Mouse (Mus musculus) liver, postnatal 0 days (tissue): Measurements from ENCODE around the gene Adipoq. TPM values are rescaled to one million over a fixed set of nuclear protein-coding genes. Genes with fewer than 3 reads are reported as not detected.

Experiments used
- ATAC-seq: fragments of 200-750 bp; cut with Nextera tagmentation; 2 replicates; pipeline ENCODE4 v1.8.0; 2017; ENCODE audit warnings: mild to moderate bottlenecking, moderate library complexity
- DNase-seq: peaks from one replicate; pipeline ENCODE4 v3.0.0-alpha.2; 2016
- H3K27ac ChIP-seq: fragments of 300-500 bp; sonication (generic); 2 replicates; pipeline ENCODE4 v1.5.1; 2014; ENCODE audit warnings: antibody characterized with exemption, moderate library complexity, mild to moderate bottlenecking, low read depth
- H3K27me3 ChIP-seq: fragments of 300-500 bp; sonication (generic); 2 replicates; pipeline ENCODE4 v1.6.1; 2014; ENCODE audit warnings: low read length, control low read depth, mixed read lengths; ENCODE audit not compliant: insufficient read depth
- H3K36me3 ChIP-seq: fragments of 300-500 bp; sonication (generic); replicated peaks from 2 replicates; pipeline ENCODE4 v1.6.1; 2014; ENCODE audit warnings: mild to moderate bottlenecking, control low read depth, low read length, moderate library complexity, mixed read lengths; ENCODE audit not compliant: insufficient read depth
- H3K4me1 ChIP-seq: fragments of 300-500 bp; sonication (generic); 2 replicates; pipeline ENCODE4 v1.6.1; 2014; ENCODE audit warnings: antibody characterized with exemption, mild to moderate bottlenecking, control low read depth; ENCODE audit not compliant: insufficient read depth
- H3K4me2 ChIP-seq: fragments of 300-500 bp; sonication (generic); 2 replicates; pipeline ENCODE4 v1.6.1; 2014; ENCODE audit warnings: low read depth, mild to moderate bottlenecking, low read length, moderate library complexity, mixed read lengths
- H3K4me3 ChIP-seq: fragments of 300-500 bp; sonication (generic); 2 replicates; pipeline ENCODE4 v1.5.1; 2014; ENCODE audit warnings: low read depth, low read length
- H3K9ac ChIP-seq: fragments of 300-500 bp; sonication (generic); replicated peaks from 2 replicates; pipeline ENCODE4 v1.6.1; 2014; ENCODE audit warnings: mild to moderate bottlenecking, moderate library complexity
- H3K9me3 ChIP-seq: fragments of 300-500 bp; sonication (generic); 2 replicates; pipeline ENCODE4 v1.6.1; 2016; ENCODE audit warnings: mild to moderate bottlenecking, control low read depth, low read length, mixed read lengths
- CTCF ChIP-seq: sonication (generic); IDR thresholded peaks from 2 replicates; pipeline ENCODE4 v1.5.1; 2016; ENCODE audit warnings: antibody characterized with exemption, low read depth
- EP300 ChIP-seq: IDR thresholded peaks from 2 replicates; pipeline ENCODE4 v1.6.1; 2016; ENCODE audit warnings: antibody characterized with exemption, low read depth, mild to moderate bottlenecking
- WGBS: fragments of 180-500 bp; shearing (Covaris S2); extraction: QIAGEN DNeasy Blood & Tissue Kit; methylation state at CpG from one replicate; pipeline ENCODE4 v1.1.7; 2014; ENCODE audit not compliant: insufficient replicate concordance; 5-methylcytosine and 5-hydroxymethylcytosine counted together
- polyA plus RNA-seq: library from polyadenylated mRNA; unstranded; fragments of >200 nt; fragmentation: Nextera tagmentation; extraction: Ambion mirVana; gene quantifications from 2 replicates; pipeline ENCODE4 v1.2.1, GENCODE M21; 2015

The Adipoq gene
- polyA plus RNA-seq, 1 experiment from 2014 or later, result not detected

DNA sequence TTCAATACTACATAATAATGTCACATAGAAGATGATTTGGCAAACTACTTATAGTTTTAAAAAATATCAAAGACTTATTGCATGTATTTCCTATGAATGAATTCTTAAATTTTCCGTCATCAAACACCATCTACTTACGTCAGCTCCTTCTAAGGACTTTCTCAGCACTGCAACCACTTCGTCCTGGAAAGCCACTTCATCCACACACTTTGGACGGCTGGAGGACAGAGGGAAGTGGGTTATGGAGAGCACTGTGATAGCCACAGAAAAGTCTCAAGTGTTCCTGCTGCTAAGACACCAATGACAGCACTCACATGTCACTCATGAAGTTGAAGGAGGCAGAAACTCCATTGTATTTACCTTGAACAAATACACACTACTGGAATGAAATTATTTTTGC lies 21.9 kb upstream of the Adipoq start:
- peaks cover 8% of the 10 kb centered on the region for H3K4me1 ChIP-seq
- peaks cover 31% of the 10 kb centered on the region for H3K36me3 ChIP-seq
- H3K27ac ChIP-seq, result no peak overlapping the region
- H3K27me3 ChIP-seq, result no peaks in the 10 kb centered on the region
- H3K9me3 ChIP-seq, result no peaks in the 10 kb centered on the region
- H3K9ac ChIP-seq, result no peak overlapping the region
- ATAC-seq (no peak), DNase-seq (no peak)
- TF ChIP-seq EP300 (no peak), CTCF (no peak)
- no peak overlapping the region for H3K4me2 ChIP-seq
- WGBS, result 84% methylated on average over 4 of the region's 4 CpGs
- no peak overlapping the region for H3K4me3 ChIP-seq

DNA sequence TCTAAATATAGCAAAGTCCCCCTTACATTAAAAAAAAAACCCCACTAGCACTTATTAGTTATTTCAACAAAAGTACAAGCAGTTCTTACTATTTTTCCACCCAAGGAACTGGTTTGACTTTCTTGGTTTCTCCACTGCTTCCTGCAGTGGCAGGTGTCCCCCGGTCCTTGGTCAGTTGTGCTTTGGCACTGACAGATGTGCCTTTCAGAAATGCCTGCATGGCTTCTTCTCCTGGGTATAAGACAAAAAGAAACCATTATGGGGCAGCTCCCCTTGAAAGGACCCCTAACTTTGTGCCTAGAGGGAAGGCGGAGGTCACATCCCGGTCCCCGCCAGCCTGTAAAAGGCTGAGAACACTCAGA lies 19.0 kb upstream of the Adipoq start:
- Histone ChIP-seq H3K9me3 (no peaks in the 10 kb centered on the region), H3K27me3 (no peaks in the 10 kb centered on the region), H3K4me1 (peaks cover 8% of the 10 kb centered on the region), H3K4me3 (peak overlapping the region; percentile 81), H3K27ac (peak overlapping the region; percentile 99), H3K9ac (peak overlapping the region; percentile 88), H3K4me2 (peak overlapping the region; percentile 87), H3K36me3 (peaks cover 18% of the 10 kb centered on the region)
- TF ChIP-seq CTCF (no peak), EP300 (no peak)
- 2% methylated on average over 4 of the region's 4 CpGs for WGBS
- DNase-seq, result no peak
- ATAC-seq, result peak; percentile 30

GRCm38 (mm10) chr16:23127673-23128375 lies 18.5 kb upstream of the Adipoq start, which contains the start of gene Rfc4:
Gene Rfc4 (minus strand): TSS chr16:23127737.
- Histone ChIP-seq H3K27ac (peak within 1 kb of the TSS; percentile 99), H3K27me3 (no peaks in the 10 kb centered on the region), H3K9me3 (no peaks in the 10 kb centered on the region), H3K36me3 (peaks cover 14% of the 10 kb centered on the region), H3K9ac (peak within 1 kb of the TSS; percentile 88), H3K4me1 (peaks cover 8% of the 10 kb centered on the region), H3K4me3 (peak within 1 kb of the TSS; percentile 81), H3K4me2 (peak within 1 kb of the TSS; percentile 87)
- DNase-seq (peak; percentile 94), ATAC-seq (peak; percentile 97)
- WGBS, result under 1% methylated on average over 51 of the region's 51 CpGs
- TF ChIP-seq EP300, result peak; percentile 63
- TF ChIP-seq CTCF, result peak; percentile 56

DNA sequence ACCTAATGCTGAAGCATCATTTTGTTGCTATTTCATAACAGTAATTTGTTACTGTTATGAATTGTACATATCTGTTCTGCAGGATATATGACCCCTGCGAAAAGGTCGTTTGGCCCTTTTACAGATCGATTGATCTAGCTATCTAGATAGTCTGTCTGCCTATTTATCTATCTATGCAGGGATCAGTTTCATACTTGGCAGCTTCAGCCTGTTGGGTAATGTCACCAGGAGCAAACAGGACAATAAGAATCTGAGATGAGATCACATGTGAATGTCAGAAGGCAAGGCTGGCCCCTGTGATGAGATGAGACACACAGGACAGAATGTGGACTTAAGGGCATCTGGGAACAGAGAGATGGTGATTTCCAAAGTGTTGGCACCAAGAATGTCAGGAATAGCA lies 16.0 kb upstream of the Adipoq start:
- Histone ChIP-seq H3K27ac (no peak overlapping the region), H3K4me2 (no peak overlapping the region), H3K9ac (no peak overlapping the region), H3K4me1 (peaks cover 8% of the 10 kb centered on the region), H3K9me3 (no peaks in the 10 kb centered on the region), H3K27me3 (no peaks in the 10 kb centered on the region), H3K4me3 (no peak overlapping the region), H3K36me3 (no peaks in the 10 kb centered on the region)
- no peak for TF ChIP-seq CTCF
- no peak for TF ChIP-seq EP300
- DNase-seq (no peak), ATAC-seq (no peak)
- WGBS, result 90% methylated on average over 3 of the region's 3 CpGs

DNA sequence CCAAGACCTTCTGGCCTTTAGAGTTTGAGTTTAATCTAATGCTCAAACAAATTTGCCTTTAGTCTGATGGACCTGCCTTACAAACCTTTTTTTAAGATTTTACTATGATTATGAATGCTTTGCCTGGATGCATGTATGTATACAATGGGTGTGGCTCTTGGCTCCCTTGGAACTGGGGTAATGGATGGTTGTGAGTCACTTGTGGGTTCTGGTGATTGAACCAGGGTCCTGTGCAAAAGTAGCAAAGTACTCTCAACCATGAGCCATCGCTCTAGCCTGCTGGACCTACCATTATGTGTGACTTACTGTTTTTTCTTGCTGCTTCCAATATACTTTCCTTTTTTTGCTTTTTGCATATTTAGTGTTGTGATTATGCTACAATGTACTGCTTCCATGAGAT lies 14.0 kb upstream of the Adipoq start:
- ATAC-seq, result no peak
- 79% methylated on average over 1 of the region's 1 CpGs for WGBS

DNA sequence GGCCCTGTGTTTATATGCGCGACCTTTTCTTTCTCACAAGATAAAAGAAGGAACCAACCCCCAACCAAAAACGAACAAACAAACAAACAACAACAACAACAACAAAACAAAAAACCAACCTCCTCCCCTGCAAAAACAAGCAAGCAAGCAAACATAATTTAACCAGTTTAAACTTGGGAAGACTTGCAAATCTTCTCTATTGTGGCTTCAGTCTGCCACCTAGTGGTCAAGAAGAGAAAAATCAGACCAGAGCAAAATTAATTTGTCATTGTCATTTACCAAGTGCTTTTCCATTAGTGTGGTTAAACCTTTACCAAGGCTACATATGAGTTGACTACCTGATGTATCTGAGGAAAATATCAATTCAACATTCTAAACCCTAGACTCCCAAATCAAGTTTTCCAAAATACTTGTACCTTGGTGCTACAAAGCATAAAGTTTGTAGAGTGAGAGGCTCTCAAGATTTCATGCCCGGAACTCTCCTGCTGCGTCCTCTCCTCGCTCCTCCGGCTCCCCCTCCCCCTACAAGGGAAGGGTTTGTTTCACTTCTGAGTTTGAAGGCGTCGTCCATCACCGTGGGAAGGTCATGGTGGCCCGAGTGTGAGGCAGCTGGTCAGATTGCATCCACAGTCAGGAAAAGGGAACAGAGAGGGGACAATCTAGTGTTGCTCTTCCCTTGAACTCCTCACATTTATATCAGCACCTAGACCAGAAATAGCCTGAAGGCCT lies 10.8 kb upstream of the Adipoq start:
- no peak overlapping the region for H3K4me3 ChIP-seq
- H3K9ac ChIP-seq, result no peak overlapping the region
- TF ChIP-seq CTCF (peak; percentile 87), EP300 (no peak)
- H3K4me1 ChIP-seq, result no peaks in the 10 kb centered on the region
- no peak overlapping the region for H3K4me2 ChIP-seq
- no peaks in the 10 kb centered on the region for H3K27me3 ChIP-seq
- ATAC-seq (peak; percentile 33; the same call in 1 of the 2 replicates), DNase-seq (no peak)
- no peaks in the 10 kb centered on the region for H3K36me3 ChIP-seq
- H3K27ac ChIP-seq, result no peak overlapping the region
- no peaks in the 10 kb centered on the region for H3K9me3 ChIP-seq
- 20% methylated on average over 11 of the region's 11 CpGs for WGBS

More for the DNA sequence above, 14.0 kb upstream of the Adipoq start:
- Histone ChIP-seq H3K9me3 (no peaks in the 10 kb centered on the region), H3K9ac (no peak overlapping the region), H3K27me3 (no peaks in the 10 kb centered on the region), H3K4me2 (no peak overlapping the region), H3K27ac (no peak overlapping the region), H3K36me3 (no peaks in the 10 kb centered on the region), H3K4me1 (peaks cover 6% of the 10 kb centered on the region), H3K4me3 (no peak overlapping the region)
- no peak for DNase-seq
- TF ChIP-seq EP300, result no peak
- no peak for TF ChIP-seq CTCF
